Mouse (Mus musculus): ENCODE data around the gene Ccdc158. TPM values are rescaled to one million over a fixed set of nuclear protein-coding genes. Genes with fewer than 3 reads are reported as not detected.

Ccdc158 gene
- total RNA-seq, 1 experiment from 2014 or later = 0.49 TPM

DNA sequence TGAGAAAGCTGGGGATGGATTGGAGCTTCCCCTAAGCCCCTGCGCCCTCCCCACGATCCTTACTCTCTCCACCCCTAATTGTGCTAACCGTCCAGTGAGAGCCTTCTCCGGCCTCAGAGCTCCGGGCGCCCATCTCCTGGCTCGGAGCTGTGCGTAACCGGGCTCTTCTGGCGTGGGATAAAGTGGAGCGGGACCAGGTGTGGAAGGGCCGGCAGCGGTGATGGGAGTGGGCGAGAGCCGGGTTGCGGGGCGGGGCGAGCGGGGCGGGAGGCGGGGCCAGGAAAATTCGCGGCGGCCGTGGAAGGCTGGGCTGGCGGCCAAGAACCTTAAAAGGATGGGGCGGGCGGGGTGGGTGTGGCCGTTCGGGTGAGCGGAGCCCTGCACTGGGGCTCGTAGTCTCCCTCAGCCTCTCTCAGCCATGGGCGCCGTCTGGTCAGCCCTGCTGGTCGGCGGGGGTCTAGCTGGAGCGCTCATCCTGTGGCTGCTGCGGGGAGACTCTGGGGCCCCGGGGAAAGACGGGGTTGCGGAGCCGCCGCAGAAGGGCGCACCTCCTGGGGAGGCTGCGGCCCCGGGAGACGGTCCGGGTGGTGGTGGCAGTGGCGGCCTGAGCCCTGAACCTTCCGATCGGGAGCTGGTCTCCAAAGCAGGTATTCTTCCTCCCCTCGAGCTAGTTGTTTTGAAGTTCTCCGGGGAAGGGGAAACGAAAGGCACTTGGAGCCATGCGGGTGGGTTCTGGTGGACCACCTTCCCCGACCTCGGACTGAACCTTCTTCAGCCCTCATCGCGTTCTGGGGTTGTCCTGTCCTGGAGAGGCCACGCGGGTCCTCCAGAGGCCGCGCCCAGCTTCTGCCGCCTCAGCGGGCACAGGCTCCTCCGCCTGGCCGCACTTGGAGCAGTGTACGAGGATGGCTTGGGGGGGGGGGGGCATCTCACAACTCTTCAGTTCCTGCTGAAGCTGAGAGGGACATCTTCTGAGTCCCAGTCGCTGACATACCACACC is 72.1 kb downstream of the Ccdc158 start, which contains the start of gene Stbd1:
Gene Stbd1 (plus strand): TSS at position 351 of the 1,000 bp plus-strand sequence.
- peak; percentile 85 for DNase-seq

GRCm38 (mm10) chr5:92599030-92599429 is 76.0 kb downstream of the Ccdc158 start:
- peak; percentile 77 for DNase-seq

GRCm38 (mm10) chr5:92596865-92597264 is 78.2 kb downstream of the Ccdc158 start:
- no peak for DNase-seq

- DNase-seq = no peak
These were observed 80.0 kb downstream of the Ccdc158 start for GRCm38 (mm10) chr5:92595026-92595425.

- no peak for DNase-seq
These were observed 89.1 kb downstream of the Ccdc158 start for GRCm38 (mm10) chr5:92585932-92586331.

GRCm38 (mm10) chr5:92579559-92579958 is 95.5 kb downstream of the Ccdc158 start:
- no peak for DNase-seq

GRCm38 (mm10) chr5:92571232-92571631 is 103.8 kb downstream of the Ccdc158 start:
- DNase-seq = no peak

- DNase-seq = no peak
These were observed 113.1 kb downstream of the Ccdc158 start for GRCm38 (mm10) chr5:92562002-92562401.

- no peak for DNase-seq
These were observed 114.9 kb downstream of the Ccdc158 start for GRCm38 (mm10) chr5:92560201-92560600.

Other genes with a start within 250 kb of the Ccdc158 start
- 30.1 and 33.5 TPM in 2 replicates for gene Nup54, start 240.1 kb downstream of the Ccdc158 start, total RNA-seq (2021)
- 62.2 and 65.1 TPM in 2 replicates for gene Scarb2, start 168.4 kb downstream of the Ccdc158 start, total RNA-seq (2021)
- not detected in 2 replicates for gene Fam47e, start 120.2 kb downstream of the Ccdc158 start, total RNA-seq (2021)
- gene Stbd1, start 72.2 kb downstream of the Ccdc158 start, total RNA-seq (2021) = 4.9 and 5.4 TPM in 2 replicates
- gene Shroom3, start 8.2 kb upstream of the Ccdc158 start, total RNA-seq (2021) = 10.5 and 12.8 TPM in 2 replicates